Mouse (Mus musculus): ENCODE results near the gene Ina. TPM values are rescaled to one million over a fixed set of nuclear protein-coding genes. Genes with fewer than 3 reads are reported as not detected.
"Not testable (repeated sequence)": the region's sequence is repeated elsewhere in the genome, so short reads cannot be mapped to it uniquely, and the experiment has no call there.

Ina gene
- total and polyA plus RNA-seq, 2 experiments from 2014 or later = not detected

GRCm38 (mm10) chr19:46975565-46975964 lies 38.9 kb upstream of the Ina start:
- Histone ChIP-seq H3K27me3 (ENCODE audit: control insufficient read depth, insufficient read depth, low read length) (no peaks in the 10 kb centered on the region), H3K4me1 (ENCODE audit: control insufficient read depth, insufficient read depth) (peaks cover 21% of the 10 kb centered on the region), H3K4me3 (ENCODE audit: low read depth, low read length) (no peak overlapping the region), H3K4me2 (ENCODE audit: low read depth, low read length) (no peak overlapping the region), H3K9me3 (replicated peaks; ENCODE audit: control insufficient read depth, low read length) (no peaks in the 10 kb centered on the region), H3K9ac (replicated peaks; ENCODE audit: low read depth, low read length) (no peak overlapping the region), H3K36me3 (replicated peaks; ENCODE audit: control insufficient read depth, insufficient read depth, low read length) (no peaks in the 10 kb centered on the region), H3K27ac (ENCODE audit: low read depth) (peak overlapping the region; percentile 77)
- ATAC-seq (ENCODE audit: insufficient read depth, low read depth) (peak; percentile 88), DNase-seq (ENCODE audit: low spot score) (peak; percentile 80)
- WGBS = 26% methylated on average over 4 of the region's 4 CpGs
- TF ChIP-seq EP300 (IDR thresholded peaks at IDR 0.05; ENCODE audit: low read depth) = no peak; the same call in 1 of the 2 replicates
- no peak for TF ChIP-seq CTCF (IDR thresholded peaks at IDR 0.05; ENCODE audit: low read depth)

GRCm38 (mm10) chr19:46975997-46976396 lies 38.5 kb upstream of the Ina start:
- H3K27ac ChIP-seq (ENCODE audit: low read depth) = peak overlapping the region; percentile 77
- ATAC-seq (ENCODE audit: insufficient read depth, low read depth) = no peak
- 72% methylated on average over 8 of the region's 8 CpGs for WGBS
- H3K9me3 ChIP-seq (replicated peaks; ENCODE audit: control insufficient read depth, low read length) = no peaks in the 10 kb centered on the region
- H3K27me3 ChIP-seq (ENCODE audit: control insufficient read depth, insufficient read depth, low read length) = no peaks in the 10 kb centered on the region
- H3K4me2 ChIP-seq (ENCODE audit: low read depth, low read length) = no peak overlapping the region
- DNase-seq (ENCODE audit: low spot score) = peak; percentile 0
- peaks cover 19% of the 10 kb centered on the region for H3K4me1 ChIP-seq (ENCODE audit: control insufficient read depth, insufficient read depth)
- no peaks in the 10 kb centered on the region for H3K36me3 ChIP-seq (replicated peaks; ENCODE audit: control insufficient read depth, insufficient read depth, low read length)
- H3K4me3 ChIP-seq (ENCODE audit: low read depth, low read length) = no peak overlapping the region
- TF ChIP-seq CTCF (IDR thresholded peaks at IDR 0.05; ENCODE audit: low read depth) (no peak), EP300 (IDR thresholded peaks at IDR 0.05; ENCODE audit: low read depth) (no peak)
- H3K9ac ChIP-seq (replicated peaks; ENCODE audit: low read depth, low read length) = no peak overlapping the region

GRCm38 (mm10) chr19:46976743-46977142 lies 37.8 kb upstream of the Ina start:
- ATAC-seq (ENCODE audit: insufficient read depth, low read depth) = no peak
- 61% methylated on average over 2 of the region's 2 CpGs for WGBS

GRCm38 (mm10) chr19:46977460-46977859 lies 37.0 kb upstream of the Ina start:
- peak; percentile 3 for DNase-seq (ENCODE audit: low spot score)
- WGBS = 66% methylated on average over 6 of the region's 6 CpGs
- no peaks in the 10 kb centered on the region for H3K9me3 ChIP-seq (replicated peaks; ENCODE audit: control insufficient read depth, low read length)
- no peak overlapping the region for H3K27ac ChIP-seq (ENCODE audit: low read depth)
- peaks cover 15% of the 10 kb centered on the region; the same call in 1 of the 2 replicates for H3K4me1 ChIP-seq (ENCODE audit: control insufficient read depth, insufficient read depth)
- H3K4me3 ChIP-seq (ENCODE audit: low read depth, low read length) = no peak overlapping the region
- no peak overlapping the region for H3K4me2 ChIP-seq (ENCODE audit: low read depth, low read length)
- no peak for TF ChIP-seq EP300 (IDR thresholded peaks at IDR 0.05; ENCODE audit: low read depth)
- no peak for TF ChIP-seq CTCF (IDR thresholded peaks at IDR 0.05; ENCODE audit: low read depth)
- no peaks in the 10 kb centered on the region for H3K36me3 ChIP-seq (replicated peaks; ENCODE audit: control insufficient read depth, insufficient read depth, low read length)
- no peak overlapping the region for H3K9ac ChIP-seq (replicated peaks; ENCODE audit: low read depth, low read length)
- H3K27me3 ChIP-seq (ENCODE audit: control insufficient read depth, insufficient read depth, low read length) = no peaks in the 10 kb centered on the region
- ATAC-seq (ENCODE audit: insufficient read depth, low read depth) = no peak

More at GRCm38 (mm10) chr19:46976743-46977142, 37.8 kb upstream of the Ina start:
- no peak overlapping the region for H3K9ac ChIP-seq (replicated peaks; ENCODE audit: low read depth, low read length)
- TF ChIP-seq CTCF (IDR thresholded peaks at IDR 0.05; ENCODE audit: low read depth) (no peak), EP300 (IDR thresholded peaks at IDR 0.05; ENCODE audit: low read depth) (no peak)
- no peak overlapping the region for H3K4me3 ChIP-seq (ENCODE audit: low read depth, low read length)
- no peaks in the 10 kb centered on the region for H3K36me3 ChIP-seq (replicated peaks; ENCODE audit: control insufficient read depth, insufficient read depth, low read length)
- no peaks in the 10 kb centered on the region for H3K27me3 ChIP-seq (ENCODE audit: control insufficient read depth, insufficient read depth, low read length)
- H3K4me2 ChIP-seq (ENCODE audit: low read depth, low read length) = no peak overlapping the region
- H3K4me1 ChIP-seq (ENCODE audit: control insufficient read depth, insufficient read depth) = peaks cover 15% of the 10 kb centered on the region; the same call in 1 of the 2 replicates
- peak; percentile 2 for DNase-seq (ENCODE audit: low spot score)
- no peak overlapping the region for H3K27ac ChIP-seq (ENCODE audit: low read depth)
- no peaks in the 10 kb centered on the region for H3K9me3 ChIP-seq (replicated peaks; ENCODE audit: control insufficient read depth, low read length)

GRCm38 (mm10) chr19:46978069-46978468 lies 36.4 kb upstream of the Ina start:
- H3K4me2 ChIP-seq (ENCODE audit: low read depth, low read length); ATAC-seq (ENCODE audit: insufficient read depth, low read depth); H3K27ac ChIP-seq (ENCODE audit: low read depth); H3K9ac ChIP-seq (replicated peaks; ENCODE audit: low read depth, low read length); H3K9me3 ChIP-seq (replicated peaks; ENCODE audit: control insufficient read depth, low read length); H3K4me3 ChIP-seq (ENCODE audit: low read depth, low read length); H3K36me3 ChIP-seq (replicated peaks; ENCODE audit: control insufficient read depth, insufficient read depth, low read length); DNase-seq (ENCODE audit: low spot score); H3K27me3 ChIP-seq (ENCODE audit: control insufficient read depth, insufficient read depth, low read length): not testable (repeated sequence)
- peaks cover 15% of the 10 kb centered on the region; the same call in 1 of the 2 replicates for H3K4me1 ChIP-seq (ENCODE audit: control insufficient read depth, insufficient read depth)
- WGBS = 90% methylated on average over 3 of the region's 3 CpGs
